Mouse (Mus musculus): ENCODE measurements around the gene Gm17268. TPM values are rescaled to one million over a fixed set of nuclear protein-coding genes. Genes with fewer than 3 reads are reported as not detected.

Gm17268 gene
- total RNA-seq, 4 experiments from 2014 or later, result not detected

DNA sequence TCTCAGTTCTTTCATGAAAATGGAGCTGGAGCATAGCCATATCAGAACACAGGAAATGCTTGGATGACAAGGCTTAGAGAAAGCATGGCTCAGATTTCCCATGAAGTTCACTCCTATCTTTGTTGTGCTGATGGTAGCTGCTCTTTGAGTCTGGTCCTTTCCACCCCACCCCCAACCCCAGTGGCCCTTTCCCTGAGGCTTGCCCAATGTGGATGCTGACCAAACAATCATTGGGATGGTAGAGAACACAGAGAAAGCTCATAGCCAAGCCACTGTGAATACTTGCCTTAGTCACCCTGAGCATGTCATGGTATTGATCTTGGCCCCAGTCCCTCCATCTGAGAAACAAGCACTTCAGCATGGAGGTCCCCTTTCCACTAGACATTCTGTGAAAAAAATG is 6.2 kb downstream of the Gm17268 start:
- no peak for DNase-seq (ENCODE audit: low spot score in 2 of 2)

DNA sequence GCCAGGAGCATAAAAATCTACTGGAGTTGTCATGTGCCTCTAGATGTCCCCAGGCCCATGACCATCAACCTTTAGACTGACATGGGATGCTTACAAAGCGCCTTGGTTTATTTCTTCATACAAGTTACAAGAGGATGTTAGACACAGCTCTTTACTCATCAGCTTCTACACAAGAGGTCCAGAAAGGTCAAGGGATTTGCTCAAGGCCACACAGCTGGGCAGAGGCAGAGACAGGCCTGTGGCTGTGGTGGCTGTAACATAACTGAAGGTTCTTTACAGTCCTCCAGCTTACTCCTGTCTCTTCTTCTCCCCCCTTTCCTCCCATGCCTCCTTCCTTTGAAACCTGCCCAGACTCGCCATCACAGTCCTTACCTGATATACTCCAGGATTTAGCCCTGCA is 8.2 kb downstream of the Gm17268 start:
- no peak for DNase-seq (ENCODE audit: low spot score in 2 of 2)

DNA sequence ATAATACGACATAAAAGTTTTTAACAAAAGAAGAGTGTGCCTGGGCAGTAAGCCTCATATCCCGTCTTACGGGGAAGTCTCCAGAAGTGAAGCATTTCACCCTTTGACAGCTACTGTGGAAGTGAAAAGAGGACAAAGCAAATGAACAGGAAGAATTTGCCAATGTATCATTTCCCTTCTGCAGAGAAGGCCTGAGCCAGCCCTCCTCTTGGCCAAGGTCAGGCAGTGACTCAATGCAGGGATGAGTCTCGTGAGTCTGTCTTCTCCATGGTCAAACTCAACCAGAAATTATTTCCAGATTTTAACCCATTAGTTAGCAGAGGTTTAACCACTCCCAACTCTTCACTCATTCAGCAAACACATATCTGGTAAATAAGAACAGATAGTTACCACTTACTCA is 14.6 kb downstream of the Gm17268 start:
- no peak for DNase-seq (ENCODE audit: low spot score in 2 of 2)

GRCm38 (mm10) chr11:82022504-82023056 is 15.8 kb downstream of the Gm17268 start:
- DNase-seq (ENCODE audit: low spot score in 2 of 2), result no peak

DNA sequence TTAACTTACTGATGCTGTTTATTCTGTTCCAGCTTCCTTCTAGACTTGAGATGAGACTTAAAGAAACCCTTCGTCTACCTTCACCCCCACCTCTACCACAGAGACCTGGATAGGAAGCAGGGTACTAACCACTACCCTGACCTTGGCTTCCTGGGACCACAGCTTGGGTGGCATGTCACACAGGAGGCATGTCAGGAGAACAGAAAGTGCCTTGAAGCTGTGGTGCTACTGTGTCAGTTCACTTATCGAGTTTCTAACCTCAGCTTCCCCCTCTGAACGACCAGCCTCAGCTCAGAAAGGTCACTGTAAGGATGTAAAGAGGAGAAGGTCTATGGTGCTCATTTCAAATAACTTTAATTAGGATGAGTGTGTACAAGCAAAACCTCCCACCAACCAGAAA is 17.0 kb downstream of the Gm17268 start:
- DNase-seq (ENCODE audit: low spot score in 2 of 2), result no peak

- no peak for DNase-seq (ENCODE audit: low spot score in 2 of 2)
These were observed 18.6 kb downstream of the Gm17268 start for GRCm38 (mm10) chr11:82019793-82020192.

GRCm38 (mm10) chr11:82019389-82019788 is 19.0 kb downstream of the Gm17268 start:
- no peak for DNase-seq (ENCODE audit: low spot score in 2 of 2)

DNA sequence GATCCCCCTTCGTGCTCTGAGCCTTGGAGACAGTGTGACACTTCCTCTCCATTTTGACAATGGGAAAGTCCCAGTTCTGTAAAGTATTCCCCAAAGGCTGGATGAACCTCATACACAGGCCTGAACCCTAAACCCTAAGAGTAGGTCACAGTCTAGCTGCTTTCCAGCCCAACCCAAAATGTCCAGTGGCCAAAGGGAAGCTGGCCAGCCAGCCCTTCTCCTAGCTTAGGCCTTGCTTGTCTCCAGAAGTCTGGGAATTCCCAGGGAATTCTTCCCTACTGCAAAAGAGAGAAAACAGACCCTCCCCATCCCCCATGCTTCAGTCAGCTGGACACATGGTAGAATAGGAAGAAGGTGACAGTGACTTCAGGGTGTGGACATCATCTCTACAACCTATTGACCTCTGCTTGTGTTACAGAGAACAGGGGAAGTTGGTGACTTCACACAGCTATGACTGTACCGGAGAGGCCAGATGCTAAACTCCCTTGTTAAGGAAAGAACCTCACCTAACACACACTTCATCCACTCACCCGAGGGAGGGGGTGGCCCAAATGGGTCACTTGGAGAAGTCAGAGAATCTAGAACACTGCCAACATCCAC is 22.1 kb downstream of the Gm17268 start:
- DNase-seq (ENCODE audit: low spot score in 2 of 2), result no peak

DNA sequence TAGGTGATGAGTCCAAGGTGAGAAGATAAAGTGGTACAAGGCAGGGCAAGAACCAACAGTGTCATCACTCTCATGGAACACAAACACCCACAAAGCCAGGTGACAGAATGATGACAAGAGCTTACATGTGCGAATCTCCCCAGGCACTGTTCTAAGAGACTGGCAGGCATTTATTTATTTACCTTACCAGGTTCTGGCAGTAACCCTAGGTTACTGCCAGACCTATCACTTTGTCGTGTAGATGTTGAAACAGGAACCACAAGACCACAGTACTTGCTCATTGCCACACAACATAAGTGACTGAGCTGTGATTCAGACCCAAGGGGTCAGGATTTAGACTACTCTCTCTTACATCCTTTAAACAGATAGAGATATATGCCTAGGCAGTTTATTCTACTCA is 23.3 kb downstream of the Gm17268 start:
- DNase-seq (ENCODE audit: low spot score in 2 of 2), result no peak

- DNase-seq (ENCODE audit: low spot score in 2 of 2), result no peak
These were observed 24.6 kb downstream of the Gm17268 start for GRCm38 (mm10) chr11:82013756-82014155.

- no peak for DNase-seq (ENCODE audit: low spot score in 2 of 2)
These were observed 26.8 kb downstream of the Gm17268 start for GRCm38 (mm10) chr11:82011411-82012193.

DNA sequence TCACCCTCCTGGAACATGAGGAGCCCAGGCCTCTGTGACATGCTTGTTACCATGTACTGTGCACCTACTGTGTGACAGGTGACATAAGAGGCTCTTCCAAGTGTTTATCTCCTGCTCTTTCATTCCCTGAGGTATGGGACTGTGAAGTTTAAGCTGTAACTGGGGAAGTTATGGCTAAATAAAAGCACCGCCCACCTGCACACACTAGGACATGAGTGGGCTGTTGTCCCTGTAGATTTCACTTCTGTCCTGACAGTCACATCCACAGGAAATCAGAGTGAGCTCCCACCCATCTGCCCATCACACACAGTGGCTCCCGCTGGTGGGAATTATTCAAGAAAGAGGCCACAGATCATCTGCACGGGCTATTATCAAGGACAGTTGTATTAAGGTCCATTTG is 28.2 kb downstream of the Gm17268 start:
- no peak for DNase-seq (ENCODE audit: low spot score in 2 of 2)

GRCm38 (mm10) chr11:82006796-82007423 is 31.5 kb downstream of the Gm17268 start:
- DNase-seq (ENCODE audit: low spot score in 2 of 2), result no peak

DNA sequence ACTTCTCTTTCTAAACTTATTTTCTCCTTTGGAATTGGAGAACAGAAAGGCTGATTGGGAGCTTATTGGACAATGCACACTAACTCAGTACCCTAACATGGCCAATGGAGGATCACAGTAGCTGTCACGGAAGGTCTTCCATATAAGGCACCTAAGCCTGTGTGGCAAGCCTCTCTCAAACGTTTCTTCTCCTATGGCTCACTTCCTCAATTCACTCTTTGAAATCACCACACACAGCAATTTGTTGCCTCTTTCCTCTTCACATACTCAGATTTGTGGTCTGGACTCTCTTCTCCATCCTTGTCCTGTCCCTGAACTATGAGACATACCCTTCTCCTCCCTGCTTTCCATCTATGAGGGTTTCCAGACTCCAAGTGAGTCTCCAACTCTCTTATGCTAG is 33.6 kb downstream of the Gm17268 start:
- DNase-seq (ENCODE audit: low spot score in 2 of 2), result no peak

- no peak for DNase-seq (ENCODE audit: low spot score in 2 of 2)
These were observed 37.8 kb downstream of the Gm17268 start for GRCm38 (mm10) chr11:82000581-82000980.

DNA sequence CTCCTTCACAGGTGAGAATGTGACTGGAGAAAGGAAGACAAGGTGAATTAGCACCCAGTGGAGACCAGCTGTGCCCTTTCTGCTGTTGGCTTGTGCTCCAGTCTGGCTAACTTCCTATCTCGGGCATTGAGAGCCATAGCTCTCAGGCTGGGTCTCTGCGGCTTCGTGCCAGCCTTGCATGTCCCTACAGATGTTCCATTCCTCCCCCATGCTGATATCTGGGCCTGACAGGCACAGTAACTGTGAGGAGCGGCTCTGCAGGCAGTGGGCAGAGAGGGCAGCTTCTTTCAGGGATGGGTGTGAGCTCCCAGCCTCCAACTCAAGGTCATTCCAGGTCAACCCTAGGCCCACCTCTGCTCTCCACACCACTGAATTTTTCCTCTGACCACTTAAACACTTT is 38.9 kb downstream of the Gm17268 start:
- no peak for DNase-seq (ENCODE audit: low spot score in 2 of 2)

GRCm38 (mm10) chr11:81998646-81999045 is 39.7 kb downstream of the Gm17268 start:
- DNase-seq (ENCODE audit: low spot score in 2 of 2), result no peak

DNA sequence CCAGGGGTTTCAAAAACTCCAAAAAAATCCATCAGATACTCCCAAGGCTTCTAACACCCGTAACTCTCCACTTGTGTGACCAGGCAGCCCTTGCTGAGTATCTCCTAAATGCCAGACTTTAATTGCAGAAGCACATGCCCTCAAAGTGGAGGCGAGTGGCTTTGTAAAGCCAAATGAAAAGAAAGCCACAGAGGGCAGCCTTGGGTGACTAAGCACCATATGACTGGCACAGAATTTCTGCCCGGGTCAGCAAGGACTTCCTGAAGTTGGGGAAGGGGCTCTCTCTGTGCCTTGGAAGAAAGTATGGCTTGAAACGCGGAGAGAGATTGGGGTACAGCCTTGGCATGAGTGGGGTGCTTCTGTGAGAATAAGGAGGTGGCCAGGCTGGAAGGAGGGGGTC is 41.3 kb downstream of the Gm17268 start:
- no peak for DNase-seq (ENCODE audit: low spot score in 2 of 2)

GRCm38 (mm10) chr11:81996172-81996841 is 42.1 kb downstream of the Gm17268 start:
- peak; percentile 48 to 86 for DNase-seq (ENCODE audit: low spot score in 2 of 2)

DNA sequence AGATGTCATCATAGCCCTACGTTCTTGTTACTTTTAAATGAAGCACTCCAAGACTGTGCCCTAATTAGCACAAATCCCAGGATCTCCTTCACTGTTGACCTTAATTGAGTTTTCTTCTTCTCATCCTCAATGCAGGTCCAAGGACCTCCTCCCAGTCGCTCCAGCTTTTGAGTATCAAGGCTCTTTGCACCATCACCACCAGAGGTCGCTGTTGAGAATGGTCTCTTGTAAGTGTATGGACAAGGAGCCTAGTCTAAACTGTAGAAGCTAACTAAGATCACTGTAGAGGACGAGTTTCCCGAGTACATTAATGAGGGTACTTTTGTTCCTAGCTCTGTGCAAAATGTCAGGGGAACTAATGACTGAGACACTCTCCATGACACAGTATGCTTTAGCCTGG is 55.2 kb downstream of the Gm17268 start:
- DNase-seq (ENCODE audit: low spot score in 2 of 2), result peak in 1 of 2 experiments; percentile 55

- no peak for DNase-seq (ENCODE audit: low spot score in 2 of 2)
These were observed 56.2 kb downstream of the Gm17268 start for GRCm38 (mm10) chr11:81982191-81982590.
